Mouse (Mus musculus) intestine, postnatal 0 days (tissue): ENCODE data around the gene AI661453. TPM values are rescaled to one million over a fixed set of nuclear protein-coding genes. Genes with fewer than 3 reads are reported as not detected.

ENCODE experiments used
- ATAC-seq: fragments of 200-750 bp; cut with Nextera tagmentation; 2 replicates; pipeline ENCODE4 v1.8.0; 2017; ENCODE audit warnings: mild to moderate bottlenecking, moderate TSS enrichment, moderate library complexity
- H3K27ac ChIP-seq: fragments of 300-500 bp; sonication (generic); 2 replicates; pipeline ENCODE4 v1.5.1; 2014; ENCODE audit warnings: mild to moderate bottlenecking, low read depth, low read length, moderate library complexity
- H3K27me3 ChIP-seq: fragments of 300-500 bp; sonication (generic); replicated peaks from 2 replicates; pipeline ENCODE4 v1.6.1; 2014; ENCODE audit warnings: low read length, mixed read lengths; ENCODE audit not compliant: control insufficient read depth, insufficient read depth
- H3K36me3 ChIP-seq: fragments of 300-500 bp; sonication (generic); 2 replicates; pipeline ENCODE4 v1.6.1; 2014; ENCODE audit warnings: mild to moderate bottlenecking, moderate library complexity; ENCODE audit not compliant: control insufficient read depth, insufficient read depth
- H3K4me1 ChIP-seq: fragments of 300-500 bp; sonication (generic); replicated peaks from 2 replicates; pipeline ENCODE4 v1.6.1; 2014; ENCODE audit warnings: antibody characterized with exemption, low read length, mixed read lengths; ENCODE audit not compliant: control insufficient read depth, insufficient read depth
- H3K4me2 ChIP-seq: fragments of 300-500 bp; sonication (generic); replicated peaks from 2 replicates; pipeline ENCODE4 v1.6.1; 2014; ENCODE audit warnings: low read depth, mild to moderate bottlenecking, moderate library complexity
- H3K4me3 ChIP-seq: fragments of 300-500 bp; sonication (generic); 2 replicates; pipeline ENCODE4 v1.5.1; 2014; ENCODE audit warnings: low read depth, low read length
- H3K9ac ChIP-seq: fragments of 300-500 bp; sonication (generic); 2 replicates; pipeline ENCODE4 v1.6.1; 2014; ENCODE audit warnings: mild to moderate bottlenecking, low read depth, low read length
- H3K9me3 ChIP-seq: fragments of 300-500 bp; sonication (generic); 2 replicates; pipeline ENCODE4 v1.6.1; 2016; ENCODE audit warnings: mixed run types; ENCODE audit not compliant: control insufficient read depth
- CTCF ChIP-seq: sonication (generic); IDR thresholded peaks from 2 replicates; pipeline ENCODE4 v1.5.1; 2016; ENCODE audit warnings: low read depth, mild to moderate bottlenecking, control low read depth, antibody characterized with exemption, moderate library complexity
- WGBS: fragments of 180-500 bp; shearing (Covaris S2); extraction: QIAGEN DNeasy Blood & Tissue Kit; methylation state at CpG from one replicate; pipeline ENCODE4 v1.1.7; 2014; 5-methylcytosine and 5-hydroxymethylcytosine counted together
- polyA plus RNA-seq: library from polyadenylated mRNA; unstranded; fragments of >200 nt; fragmentation: Nextera tagmentation; extraction: Ambion mirVana; gene quantifications from 2 replicates; pipeline ENCODE4 v1.2.1, GENCODE M21; 2015

AI661453 gene
- polyA plus RNA-seq, 1 experiment from 2014 or later: 6.1 TPM

DNA sequence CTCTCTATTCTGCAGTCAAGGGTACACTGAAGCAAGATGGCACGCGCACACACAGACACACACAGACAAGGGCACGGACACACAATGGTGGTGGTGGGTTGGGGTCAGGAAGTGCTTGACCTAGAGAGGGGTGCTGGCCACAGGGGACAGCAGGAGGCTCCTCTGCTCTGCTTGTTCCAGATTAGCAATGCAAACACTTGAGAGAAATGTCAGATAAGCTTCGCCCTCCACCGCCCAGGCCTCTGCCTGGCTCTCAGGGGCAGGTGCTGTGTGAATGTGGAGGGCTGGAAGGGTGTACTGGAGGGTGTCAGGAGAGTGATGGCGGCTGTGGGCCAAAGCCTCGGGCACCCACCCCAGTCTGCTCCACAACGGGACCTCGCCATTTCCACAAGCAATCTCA lies 9.6 kb downstream of the AI661453 start:
- Histone ChIP-seq H3K36me3 (peaks cover 5% of the 10 kb centered on the region; the same call in 1 of the 2 replicates), H3K27me3 (no peaks in the 10 kb centered on the region), H3K9ac (no peak overlapping the region), H3K4me3 (no peak overlapping the region), H3K4me1 (peaks cover 21% of the 10 kb centered on the region), H3K27ac (peak overlapping the region; percentile 55; the same call in 1 of the 2 replicates), H3K9me3 (no peaks in the 10 kb centered on the region), H3K4me2 (no peak overlapping the region)
- no peak for ATAC-seq
- 40% methylated on average over 9 of the region's 9 CpGs for WGBS
- no peak for TF ChIP-seq CTCF

GRCm38 (mm10) chr17:47446561-47446960 lies 10.1 kb downstream of the AI661453 start:
- no peak overlapping the region for H3K4me3 ChIP-seq
- H3K4me1 ChIP-seq: peaks cover 26% of the 10 kb centered on the region
- H3K9me3 ChIP-seq: no peaks in the 10 kb centered on the region
- H3K4me2 ChIP-seq: no peak overlapping the region
- ATAC-seq: no peak
- no peaks in the 10 kb centered on the region for H3K27me3 ChIP-seq
- H3K36me3 ChIP-seq: peaks cover 5% of the 10 kb centered on the region; the same call in 1 of the 2 replicates
- no peak for TF ChIP-seq CTCF
- no peak overlapping the region for H3K27ac ChIP-seq
- H3K9ac ChIP-seq: no peak overlapping the region
- WGBS: 64% methylated on average over 11 of the region's 11 CpGs

DNA sequence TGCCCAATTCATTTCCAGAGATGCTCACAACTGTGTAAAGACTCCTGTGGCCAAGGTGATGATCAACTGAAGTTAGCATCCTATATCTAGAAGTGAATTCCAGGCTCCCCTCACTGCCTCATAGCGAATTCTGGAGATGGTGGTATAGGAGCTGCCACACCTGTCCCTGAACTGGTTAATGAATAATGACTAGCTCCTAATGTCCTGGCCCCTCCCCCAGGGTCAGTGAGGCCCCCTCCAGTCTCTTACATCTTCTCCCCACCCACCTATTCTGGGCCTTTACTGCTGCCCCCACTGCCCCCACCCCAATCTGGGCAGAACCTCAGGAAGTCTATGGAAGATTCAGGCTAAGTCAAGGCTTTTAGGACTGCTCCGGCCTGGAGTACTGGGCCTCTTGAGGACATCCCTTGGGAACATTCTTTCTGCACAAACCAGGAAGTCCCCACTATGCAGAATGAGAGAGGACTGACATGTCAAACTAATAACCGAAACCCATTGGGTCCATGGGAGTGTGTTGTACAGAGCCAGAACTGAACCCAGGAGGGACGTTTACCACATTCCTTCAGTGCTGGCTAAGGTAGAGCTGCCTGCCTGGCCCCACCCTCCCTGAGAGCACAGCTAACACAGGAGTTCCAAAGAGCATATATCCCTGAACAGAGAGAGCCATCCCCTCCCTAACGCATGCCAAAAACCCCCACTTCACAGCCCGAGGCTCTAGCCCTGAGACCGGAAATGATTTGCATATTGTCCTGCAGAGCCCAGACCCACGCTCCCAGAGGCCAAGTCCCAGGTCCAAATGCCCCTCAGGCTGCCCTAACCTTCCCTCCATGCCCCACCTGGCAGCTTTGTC lies 12.3 kb downstream of the AI661453 start:
- TF ChIP-seq CTCF: no peak
- Histone ChIP-seq H3K9ac (0 out of 2 replicates have a peak overlapping the region, but pooled peaks have one; percentile 34), H3K9me3 (no peaks in the 10 kb centered on the region), H3K27ac (peak overlapping the region; percentile 92), H3K4me1 (peaks cover 24% of the 10 kb centered on the region), H3K4me2 (peak overlapping the region; percentile 17), H3K27me3 (no peaks in the 10 kb centered on the region), H3K36me3 (peaks cover 7% of the 10 kb centered on the region; the same call in 1 of the 2 replicates), H3K4me3 (no peak overlapping the region)
- 15% methylated on average over 8 of the region's 8 CpGs for WGBS
- peak; percentile 75 for ATAC-seq

- H3K4me3 ChIP-seq: no peak overlapping the region
- TF ChIP-seq CTCF: no peak
- peak overlapping the region; percentile 92 for H3K27ac ChIP-seq
- H3K4me1 ChIP-seq: peaks cover 26% of the 10 kb centered on the region
- no peaks in the 10 kb centered on the region for H3K9me3 ChIP-seq
- H3K4me2 ChIP-seq: peak overlapping the region; percentile 17
- H3K27me3 ChIP-seq: no peaks in the 10 kb centered on the region
- WGBS: 41% methylated on average over 5 of the region's 5 CpGs
- peak; percentile 49 for ATAC-seq
- H3K36me3 ChIP-seq: peaks cover 9% of the 10 kb centered on the region; the same call in 1 of the 2 replicates
- 0 out of 2 replicates have a peak overlapping the region, but pooled peaks have one; percentile 34 for H3K9ac ChIP-seq
These were observed 13.0 kb downstream of the AI661453 start for GRCm38 (mm10) chr17:47449432-47449831.

DNA sequence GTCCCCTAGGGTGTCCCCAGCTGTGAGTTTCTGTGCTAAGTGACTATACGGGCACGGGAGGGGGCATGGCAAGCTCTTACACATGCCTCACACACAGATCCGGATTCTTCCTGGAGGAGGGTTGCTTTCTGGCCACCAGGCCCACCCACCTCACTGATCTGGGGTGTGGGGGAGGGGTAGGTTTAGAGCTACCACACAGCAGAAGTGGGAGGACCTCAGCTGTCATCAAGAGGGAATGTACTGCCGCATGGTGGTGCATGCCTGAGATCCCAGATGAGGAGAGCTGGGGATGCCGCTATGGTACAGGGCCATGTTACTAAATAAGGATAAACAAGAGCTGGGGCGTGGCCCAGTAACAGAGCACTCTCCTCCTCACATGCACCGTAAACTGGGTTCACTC lies 13.8 kb downstream of the AI661453 start:
- TF ChIP-seq CTCF: peak; percentile 42
- Histone ChIP-seq H3K4me3 (no peak overlapping the region), H3K4me2 (no peak overlapping the region), H3K27ac (peak overlapping the region; percentile 92; the same call in 1 of the 2 replicates), H3K27me3 (no peaks in the 10 kb centered on the region), H3K9me3 (no peaks in the 10 kb centered on the region), H3K36me3 (peaks cover 9% of the 10 kb centered on the region; the same call in 1 of the 2 replicates), H3K4me1 (peaks cover 27% of the 10 kb centered on the region), H3K9ac (no peak overlapping the region)
- no peak for ATAC-seq
- 28% methylated on average over 7 of the region's 7 CpGs for WGBS

DNA sequence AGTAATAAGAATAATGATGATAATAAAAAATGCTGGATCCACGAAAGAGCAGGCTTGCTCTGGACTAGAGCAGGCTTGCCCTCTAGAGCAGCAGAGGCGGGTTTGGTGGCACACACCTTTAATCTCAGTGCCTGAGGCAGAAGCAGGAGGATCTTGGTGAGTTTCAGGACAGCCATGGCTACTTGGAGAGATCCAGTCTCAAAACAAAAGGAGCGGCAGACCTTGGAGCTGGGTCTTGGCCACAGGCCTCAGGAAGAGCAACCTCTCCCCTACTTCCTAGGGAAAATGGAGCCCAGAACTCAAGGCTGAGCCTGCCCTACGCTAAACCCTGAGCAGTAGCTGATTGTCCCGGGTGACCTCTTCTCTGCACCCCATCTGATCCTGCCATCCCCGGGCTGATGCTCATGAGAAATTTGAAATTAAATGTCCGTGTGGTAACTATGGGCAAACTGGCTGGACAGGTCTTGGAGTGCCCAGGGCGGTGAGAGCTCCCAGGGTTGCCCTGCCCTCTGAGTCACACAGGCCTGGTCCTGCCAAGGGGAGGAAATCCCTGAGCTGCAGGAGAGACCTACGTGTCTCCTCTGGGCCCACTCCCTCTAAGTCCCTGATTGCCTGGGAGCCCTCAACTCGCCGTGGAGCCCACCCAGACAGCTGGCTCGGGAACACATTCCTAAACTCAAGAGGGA lies 14.6 kb downstream of the AI661453 start:
- no peak for ATAC-seq
- no peak overlapping the region for H3K4me3 ChIP-seq
- no peak for TF ChIP-seq CTCF
- no peaks in the 10 kb centered on the region for H3K27me3 ChIP-seq
- H3K4me1 ChIP-seq: peaks cover 27% of the 10 kb centered on the region; the same call in 1 of the 2 replicates
- 48% methylated on average over 12 of the region's 12 CpGs for WGBS
- H3K9ac ChIP-seq: no peak overlapping the region
- H3K27ac ChIP-seq: no peak overlapping the region
- H3K9me3 ChIP-seq: no peaks in the 10 kb centered on the region
- H3K4me2 ChIP-seq: no peak overlapping the region
- peaks cover 9% of the 10 kb centered on the region; the same call in 1 of the 2 replicates for H3K36me3 ChIP-seq
